Mouse (Mus musculus): ENCODE results near the gene Gzme.
"Not testable (repeated sequence)": the region's sequence is repeated elsewhere in the genome, so short reads cannot be mapped to it uniquely, and the experiment has no call there.

Gene Gzme

GRCm38 (mm10) chr14:56120525-56120924, at the start of gene Gzme:
Gene Gzme (minus strand): TSS chr14:56120625.
- DNase-seq (ENCODE audit: low spot score in 2 of 2) = no peak

- no peak for DNase-seq (ENCODE audit: low spot score in 2 of 2)
Observed at GRCm38 (mm10) chr14:56168009-56168408, 47.6 kb upstream of the Gzme start.

DNA sequence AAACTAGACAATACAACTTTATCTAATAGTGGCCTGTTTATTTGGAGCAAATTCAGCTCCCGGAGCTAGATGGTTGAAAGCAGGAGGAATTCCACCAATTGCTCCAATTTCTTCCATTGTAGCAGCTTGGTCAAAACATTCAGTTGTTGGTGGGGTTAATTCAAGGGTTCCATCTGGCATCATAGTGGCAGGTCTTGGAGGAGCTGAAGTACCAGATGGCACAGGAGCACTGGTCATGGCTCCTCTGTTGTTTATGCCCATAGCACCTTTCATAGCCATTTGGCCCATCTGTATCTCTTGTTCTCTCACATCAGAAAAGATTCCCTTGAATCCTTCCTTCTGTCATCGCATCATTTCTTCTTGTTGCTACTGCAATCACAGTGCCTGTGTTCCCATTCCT, 41.7 kb upstream of the Gzme start:
- DNase-seq (ENCODE audit: low spot score in 2 of 2) = no peak

GRCm38 (mm10) chr14:56159479-56159878, 39.1 kb upstream of the Gzme start, which contains the start of gene Gzmg:
Gene Gzmg (minus strand): TSS chr14:56159579.
- DNase-seq (ENCODE audit: low spot score in 2 of 2) = not testable (repeated sequence)

- no peak for DNase-seq (ENCODE audit: low spot score in 2 of 2)
Observed at GRCm38 (mm10) chr14:56155340-56155739, 34.9 kb upstream of the Gzme start.

DNA sequence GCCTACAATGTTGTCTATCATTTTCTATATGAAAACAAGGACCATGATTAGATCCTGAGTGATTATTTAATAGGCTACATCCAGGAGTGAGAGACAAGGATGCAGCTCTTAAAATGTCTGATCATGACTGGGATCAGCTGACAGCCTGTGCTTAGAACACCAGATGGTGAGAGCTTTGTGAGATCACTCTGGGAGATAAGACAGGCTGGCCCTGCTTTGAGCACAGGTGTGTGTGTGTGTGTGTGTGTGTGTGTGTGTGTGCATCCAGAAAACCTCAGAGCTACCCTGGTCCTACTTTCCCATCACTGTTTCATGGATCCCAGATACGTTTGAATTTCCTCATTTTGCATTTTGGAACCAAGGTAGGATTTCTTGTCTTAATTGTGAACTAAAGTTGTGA, 13.2 kb upstream of the Gzme start:
- DNase-seq (ENCODE audit: low spot score in 2 of 2) = not testable (repeated sequence)

DNA sequence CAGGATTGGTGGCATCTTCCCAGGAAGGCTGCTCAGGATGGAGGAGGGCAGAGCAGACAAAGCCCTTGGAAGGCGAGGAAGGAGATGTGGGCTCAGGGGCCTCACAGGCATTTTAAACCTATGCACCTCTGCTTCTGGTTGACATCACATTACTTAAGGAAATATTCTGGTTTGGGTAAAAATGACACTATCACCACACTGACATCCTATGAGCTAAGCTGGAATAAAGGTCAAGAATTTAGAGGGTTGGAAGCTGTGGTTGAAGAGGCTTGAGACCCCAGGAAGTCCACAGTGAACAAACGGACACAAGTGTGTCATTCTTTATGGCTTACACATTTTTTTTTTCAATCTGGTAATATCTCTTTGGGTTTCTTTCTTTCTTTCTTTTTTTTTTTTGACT, 12.1 kb upstream of the Gzme start, which contains the start of gene Gzmd:
Gene Gzmd (minus strand): TSS at position 101 of the 400 bp plus-strand sequence.
- not testable (repeated sequence) for DNase-seq (ENCODE audit: low spot score in 2 of 2)

DNA sequence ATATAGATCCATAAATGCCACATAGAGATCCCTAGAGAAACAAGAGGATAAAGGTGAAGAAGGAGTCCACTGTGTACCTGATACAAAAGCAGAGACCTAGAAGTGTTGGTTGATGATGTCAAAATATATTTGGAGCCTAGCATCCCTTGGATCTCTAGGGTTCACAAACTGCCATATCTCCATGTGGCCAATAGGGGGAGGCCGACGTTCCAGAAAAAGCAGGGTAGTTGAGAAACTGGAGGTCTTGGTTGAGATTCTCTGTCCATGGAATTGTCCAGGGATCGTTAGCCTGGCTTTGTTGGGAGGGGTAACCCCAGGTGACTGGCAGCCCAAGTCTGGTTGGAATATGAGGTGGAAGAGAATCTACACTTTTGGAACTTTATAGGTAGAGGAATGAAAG, 7.9 kb upstream of the Gzme start:
- DNase-seq (ENCODE audit: low spot score in 2 of 2) = no peak

GRCm38 (mm10) chr14:56123516-56123915, 3.1 kb upstream of the Gzme start:
- DNase-seq (ENCODE audit: low spot score in 2 of 2) = no peak

DNA sequence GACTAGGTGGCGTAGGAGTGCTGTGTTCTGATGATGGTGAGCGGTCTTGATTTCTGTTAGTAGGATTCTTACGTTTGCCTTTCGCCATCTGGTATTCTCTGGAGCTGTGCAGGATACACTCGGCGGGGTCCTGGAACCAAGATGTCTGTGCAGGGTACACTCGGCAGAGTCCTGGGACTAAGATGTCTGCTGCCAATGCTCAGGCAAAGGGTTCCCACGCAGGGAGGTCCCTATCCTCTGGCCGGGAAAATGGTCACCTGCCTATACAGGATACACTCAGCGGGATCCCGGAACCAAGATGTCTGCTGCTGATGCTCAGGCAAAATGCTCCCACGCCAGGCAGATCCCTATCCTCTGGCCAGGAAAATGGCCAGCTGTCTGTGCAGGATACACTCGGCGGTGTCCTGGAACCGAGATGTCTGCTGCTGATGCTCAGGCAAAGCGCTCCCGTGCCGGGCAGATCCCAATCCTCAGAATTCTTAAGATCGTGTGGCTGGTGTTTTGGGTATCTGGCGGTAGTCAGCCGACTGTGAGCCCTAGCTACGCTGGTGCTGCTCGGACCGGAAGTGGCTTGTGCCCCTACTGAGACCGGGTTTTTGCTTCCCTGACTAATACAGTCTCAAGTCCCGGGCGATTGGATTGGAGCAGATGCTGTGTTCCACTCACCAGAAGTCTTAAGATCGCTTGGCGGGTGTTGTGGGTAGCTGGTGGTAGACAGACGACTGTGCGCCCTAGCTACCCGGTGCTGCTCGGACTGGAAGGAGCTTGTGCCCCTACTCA, 4.7 kb downstream of the Gzme start:
- DNase-seq (ENCODE audit: low spot score in 2 of 2) = not testable (repeated sequence)

- no peak for DNase-seq (ENCODE audit: low spot score in 2 of 2)
Observed at GRCm38 (mm10) chr14:56105447-56106180, 14.8 kb downstream of the Gzme start.

DNA sequence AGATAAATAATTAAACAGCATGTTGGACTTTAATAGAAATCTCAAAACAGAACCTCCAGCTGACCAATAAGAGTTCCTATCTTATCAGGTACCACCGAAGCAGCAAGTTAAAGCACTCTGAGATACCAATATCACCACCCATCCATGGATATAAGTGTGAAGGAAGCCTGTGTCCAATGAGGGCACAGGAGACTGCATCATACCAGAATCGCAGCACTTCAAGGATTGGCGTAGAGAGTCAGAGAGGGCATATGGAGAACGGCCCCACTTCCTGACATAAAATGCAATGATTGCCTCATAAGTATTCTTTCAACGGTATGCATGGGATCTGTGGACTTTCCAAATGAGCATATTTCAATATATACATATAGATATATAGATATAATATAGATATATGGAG, 15.4 kb downstream of the Gzme start:
- no peak for DNase-seq (ENCODE audit: low spot score in 2 of 2)

- DNase-seq (ENCODE audit: low spot score in 2 of 2) = no peak
Observed at GRCm38 (mm10) chr14:56103452-56103851, 17.0 kb downstream of the Gzme start.

DNA sequence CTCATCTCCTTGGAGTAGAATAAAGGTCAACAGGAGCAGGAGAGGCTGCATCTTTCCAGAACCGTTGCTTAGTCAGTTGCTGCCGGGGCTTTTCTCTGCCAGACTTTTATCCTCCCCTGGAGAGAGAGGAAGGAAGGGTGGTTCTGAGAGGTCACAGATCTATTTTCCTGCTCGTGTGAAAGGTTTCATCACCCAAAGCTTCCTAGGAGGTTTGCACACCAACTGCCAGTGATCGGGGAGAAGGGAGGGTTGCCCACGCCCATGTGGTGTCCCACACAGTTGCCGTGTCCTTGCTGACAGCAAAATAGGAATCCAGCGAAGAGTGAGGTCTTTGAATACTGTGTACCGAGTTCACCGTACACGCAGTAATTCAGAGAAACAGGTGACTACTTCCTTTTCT, 18.0 kb downstream of the Gzme start, which contains the start of gene Ctsg:
Gene Ctsg (minus strand): TSS at position 189 of the 400 bp plus-strand sequence.
- no peak for DNase-seq (ENCODE audit: low spot score in 2 of 2)

GRCm38 (mm10) chr14:56098940-56099339, 21.5 kb downstream of the Gzme start:
- DNase-seq (ENCODE audit: low spot score in 2 of 2) = no peak

DNA sequence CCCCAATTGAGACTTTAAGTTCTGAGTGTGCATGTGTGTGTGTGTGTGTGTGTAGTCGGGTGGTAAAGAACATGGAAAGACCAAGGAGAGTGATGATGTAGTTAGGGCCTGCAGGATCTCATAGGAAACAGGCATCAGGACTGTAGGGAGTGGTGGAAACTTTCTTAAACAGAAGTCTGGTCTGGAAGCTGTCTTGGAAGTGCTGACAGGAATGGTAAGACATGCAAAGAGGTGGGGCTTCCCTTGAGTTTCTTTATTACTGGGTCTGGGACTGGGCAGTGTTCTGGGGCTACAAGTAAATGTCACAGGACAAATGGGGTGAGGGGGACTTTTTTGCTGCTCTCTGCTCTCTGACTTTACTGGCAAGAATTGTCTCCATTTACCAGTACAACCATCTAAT, 22.8 kb downstream of the Gzme start:
- DNase-seq (ENCODE audit: low spot score in 2 of 2) = no peak

- no peak for DNase-seq (ENCODE audit: low spot score in 2 of 2)
Observed at GRCm38 (mm10) chr14:56093353-56093752, 27.1 kb downstream of the Gzme start.

DNA sequence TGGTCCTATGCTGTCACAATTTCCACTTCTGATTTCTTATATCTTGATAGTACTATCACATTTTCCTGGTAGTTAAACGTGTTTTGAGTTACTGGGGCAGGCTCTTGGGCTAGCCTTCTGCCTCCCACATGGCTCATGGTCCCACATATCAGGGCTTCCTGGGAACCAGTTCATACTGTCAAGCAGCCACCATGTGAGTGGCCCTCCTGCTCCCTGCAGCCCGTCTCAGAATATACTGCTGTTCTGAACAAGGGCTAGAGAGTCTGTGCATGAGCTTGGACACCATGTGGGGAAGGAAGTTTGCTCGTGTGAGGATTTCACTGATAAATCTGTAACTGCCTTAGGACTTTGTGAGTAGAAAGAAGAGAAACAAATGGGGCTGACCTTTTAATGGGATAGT, 33.7 kb downstream of the Gzme start:
- no peak for DNase-seq (ENCODE audit: low spot score in 2 of 2)

- DNase-seq (ENCODE audit: low spot score in 2 of 2) = no peak
Observed at GRCm38 (mm10) chr14:56085167-56085566, 35.3 kb downstream of the Gzme start, which contains the start of gene Mcpt8. Gene Mcpt8 (minus strand): TSS chr14:56085273.

- no peak for DNase-seq (ENCODE audit: low spot score in 2 of 2)
Observed at GRCm38 (mm10) chr14:56082016-56082415, 38.4 kb downstream of the Gzme start.

Data from urinary bladder, postnatal 4 days (tissue).